In the genomic region with DNA sequence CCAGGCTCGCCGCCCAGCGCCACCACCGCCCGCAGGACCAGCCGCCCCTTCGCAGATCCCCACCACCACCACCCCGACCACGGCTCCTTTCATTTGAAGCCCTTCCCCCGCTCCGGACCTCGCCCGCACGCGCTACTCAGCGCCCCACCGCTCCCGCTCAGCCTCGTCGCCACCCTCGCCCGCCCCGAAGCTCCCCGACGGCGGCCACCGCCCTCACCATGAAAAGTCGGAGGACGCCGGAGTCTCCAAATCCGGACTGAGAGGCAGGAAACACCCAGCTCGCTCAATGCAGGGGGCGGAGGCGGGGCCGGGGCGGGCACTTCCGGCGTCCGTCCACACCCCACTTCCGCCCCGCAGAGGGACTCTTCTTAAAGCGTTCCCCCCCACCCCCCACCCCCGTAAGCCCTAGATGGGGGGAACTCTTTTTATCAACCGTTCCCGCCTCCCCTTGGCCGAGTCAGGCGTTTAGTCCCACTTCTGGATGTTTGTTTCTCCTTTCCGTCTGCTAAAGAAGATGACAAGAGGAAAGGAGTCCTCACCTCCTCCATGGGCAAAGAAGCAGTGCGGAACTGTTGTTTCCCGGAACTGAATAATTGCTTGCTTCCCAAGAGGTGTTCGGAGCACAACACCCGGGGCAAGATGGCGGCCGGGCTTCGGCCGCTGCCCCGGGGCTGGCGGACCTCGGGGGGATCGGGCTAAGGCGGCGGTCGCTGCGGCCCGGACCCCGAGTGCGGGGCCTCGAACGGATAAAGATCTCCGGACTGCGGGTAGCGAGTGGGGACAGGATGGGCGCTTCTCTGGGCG, we compare ENCODE assay signal across 8 mouse cellular contexts. TPM values are rescaled to one million over a fixed set of nuclear protein-coding genes. Genes with fewer than 3 reads are reported as not detected.
A peak's percentile ranks its signal among the peaks of the same experiment; 100 is the strongest.
DNase-seq lines count a peak whose midpoint lies in the region; ATAC-seq lines count a peak whose summit lies in the region.

A gene (minus strand): TSS at position 300 of the 804 bp plus-strand sequence.
A gene (plus strand): TSS at position 399 of the 804 bp plus-strand sequence.

- H3K27me3 ChIP-seq in hindbrain, embryonic 10.5 days (ENCODE audit: insufficient read depth, poor library complexity, severe bottlenecking) = no peaks in the 10 kb centered on the region

- peak; percentile 90 for ATAC-seq in frontal cortex, adult (ENCODE audit: low TSS enrichment)

- H3K36me3 ChIP-seq in hindbrain, embryonic 10.5 days = peaks cover 38% of the 10 kb centered on the region

- WGBS in hindbrain, embryonic 10.5 days = under 1% methylated on average over 74 of the region's 74 CpGs

- H3K27ac ChIP-seq in hindbrain, embryonic 10.5 days = peak within 1 kb of the TSS; percentile 98

- peak within 1 kb of the TSS; percentile 96 for H3K4me3 ChIP-seq in hindbrain, embryonic 10.5 days

- H3K9me3 ChIP-seq in hindbrain, embryonic 10.5 days = peaks cover 3% of the 10 kb centered on the region; the same call in 1 of the 2 replicates

- peaks cover 52% of the 10 kb centered on the region for H3K4me1 ChIP-seq in hindbrain, embryonic 10.5 days (replicated peaks)

- peak; percentile 77 for DNase-seq in MN1 (ENCODE audit: low spot score)
- peak; percentile 89 for DNase-seq in cerebellum, adult 9-10 months
- peak; percentile 91 for DNase-seq in hindbrain, embryonic 10.5 days (ENCODE audit: low spot score)
- DNase-seq in layer of hippocampus, adult 9-11 months = peak; percentile 80
- peak; percentile 90 for DNase-seq in lung, postnatal 10 days
- DNase-seq in ovary, postnatal 36 days (ENCODE audit: low spot score) = peak; percentile 82
- peak; percentile 82 for DNase-seq in thymus, postnatal 25 days

RNA-seq across cellular contexts. Expression of the first gene that starts in this region (rescaled TPM):
- 114 and 124 TPM in 2 replicates for polyA plus RNA-seq in hindbrain, embryonic 10.5 days (2016; fragmentation: Nextera tagmentation; extraction: Ambion mirVana)

RNA-seq across cellular contexts. Expression of the second gene that starts in this region (rescaled TPM):
- polyA plus RNA-seq in hindbrain, embryonic 10.5 days (2016; fragmentation: Nextera tagmentation; extraction: Ambion mirVana) = 52.5 and 56.2 TPM in 2 replicates

Comparison
In these comparisons a context has a peak if more than half of its experiments do, and no peak if none do; other contexts are left out.
1. Peak in every context shown above with its lines: DNase-seq, ATAC-seq, H3K4me3 ChIP-seq and H3K27ac ChIP-seq.